Mouse (Mus musculus) layer of hippocampus, adult 11-12 months (tissue): Measurements from ENCODE around the gene Cacna1c.
"Not testable (repeated sequence)": the region's sequence is repeated elsewhere in the genome, so short reads cannot be mapped to it uniquely, and the experiment has no call there.

ENCODE experiments used
- DNase-seq: peaks from one replicate; pipeline ENCODE4 v3.0.0; 2022; ENCODE audit warnings: low spot score

Gene Cacna1c

GRCm38 (mm10) chr6:118593377-118594061 is 602.7 kb downstream of the Cacna1c start:
- no peak for DNase-seq

- DNase-seq, result no peak
Observed at GRCm38 (mm10) chr6:118592662-118593376, 603.4 kb downstream of the Cacna1c start.

- DNase-seq, result not testable (repeated sequence)
Observed at GRCm38 (mm10) chr6:118578741-118579140, 617.5 kb downstream of the Cacna1c start.

GRCm38 (mm10) chr6:118574351-118574750 is 621.9 kb downstream of the Cacna1c start:
- no peak for DNase-seq

- DNase-seq, result no peak
Observed at GRCm38 (mm10) chr6:118567816-118568215, 628.4 kb downstream of the Cacna1c start.

GRCm38 (mm10) chr6:118561745-118562609 is 634.2 kb downstream of the Cacna1c start, which contains the start of gene Ankrd26:
TSS of gene Ankrd26 (minus strand) at chr6:118562226.
- peak; percentile 89 for DNase-seq

- DNase-seq, result no peak
Observed at GRCm38 (mm10) chr6:118561225-118561624, 635.0 kb downstream of the Cacna1c start.

GRCm38 (mm10) chr6:118538627-118539026 is 657.6 kb downstream of the Cacna1c start:
- no peak for DNase-seq
